9 mouse cellular contexts compared by ENCODE assay signal in genomic region chr15:56065872-56066534, GRCm38 (mm10).
A peak's percentile ranks its signal among the peaks of the same experiment; 100 is the strongest.
DNase-seq lines count a peak whose midpoint lies in the region; ATAC-seq lines count a peak whose summit lies in the region.
"Had no signal": no experiment of that assay in that cellular context is flagged by ENCODE, and none has a peak within 500 bp of the region (broad histone marks: within the 10 kb centered on the region; RNA-seq: fewer than 3 reads in every experiment).

No protein-coding gene starts in this region.

- H3K4me3 ChIP-seq in forebrain, embryonic 12.5 days (replicated peaks) = no peak overlapping the region
- H3K4me3 ChIP-seq: heart, embryonic 13.5 days had no signal

- H3K36me3 ChIP-seq in forebrain, embryonic 12.5 days (replicated peaks) = no peaks in the 10 kb centered on the region
- H3K36me3 ChIP-seq: heart, embryonic 13.5 days had no signal

- peak; percentile 24 for DNase-seq in left cerebral cortex, adult 11 months (ENCODE audit: low spot score)
- DNase-seq in left cerebral cortex, postnatal 36 days (ENCODE audit: low spot score in 2 of 2) = no peak
- peak; percentile 84 for DNase-seq in NIH3T3 (ENCODE audit: low read depth)
- no peak for DNase-seq in spleen, adult 12 weeks (ENCODE audit: low spot score)
- DNase-seq in right cerebral cortex, postnatal 4 days = no peak
- DNase-seq in right cerebral cortex, postnatal 10 days (ENCODE audit: low spot score in 2 of 2) = no peak

- intact Hi-C loops in left cerebral cortex, postnatal 36 days (cut with DNase I) = loop anchor here (2.0 to 5.0 kb wide), 4 partner anchors 681 to 1443 kb away; no protein-coding TSS in a partner anchor

- H3K27me3 ChIP-seq in forebrain, embryonic 12.5 days = no peaks in the 10 kb centered on the region
- H3K27me3 ChIP-seq: heart, embryonic 13.5 days had no signal

- 38% methylated on average over 7 of the region's 7 CpGs for WGBS in forebrain, embryonic 12.5 days

- no peaks in the 10 kb centered on the region for H3K9me3 ChIP-seq in forebrain, embryonic 12.5 days
- H3K9me3 ChIP-seq: heart, embryonic 13.5 days had no signal

- no peaks in the 10 kb centered on the region for H3K4me1 ChIP-seq in forebrain, embryonic 12.5 days
- H3K4me1 ChIP-seq: heart, embryonic 13.5 days had no signal

- H3K4me2 ChIP-seq in forebrain, embryonic 12.5 days = no peak overlapping the region
- H3K4me2 ChIP-seq: heart, embryonic 13.5 days had no signal

- ATAC-seq in forebrain, embryonic 12.5 days (ENCODE audit: low FRiP score) = peak; percentile 77
- ATAC-seq in megakaryocyte, adult 5-6 weeks (ENCODE audit: poor library complexity, severe bottlenecking) = peak; percentile 82

- H3K27ac ChIP-seq in forebrain, embryonic 12.5 days = no peak overlapping the region
- H3K27ac ChIP-seq: heart, embryonic 13.5 days had no signal

- H3K9ac ChIP-seq in forebrain, embryonic 12.5 days = no peak overlapping the region
- H3K9ac ChIP-seq: heart, embryonic 13.5 days had no signal

Comparison
In these comparisons a context has a peak if more than half of its experiments do, and no peak if none do; other contexts are left out.
1. DNase-seq: peak in left cerebral cortex, adult 11 months (single experiment) and NIH3T3 (single experiment); none in left cerebral cortex, postnatal 36 days (0 of 2), spleen, adult 12 weeks (single experiment), right cerebral cortex, postnatal 4 days (single experiment) and right cerebral cortex, postnatal 10 days (0 of 2).